26 mouse cellular contexts compared by ENCODE assay signal in genomic region chr3:111919117-111919516, GRCm38 (mm10).
"Had no signal": no experiment of that assay in that cellular context is flagged by ENCODE, and none has a peak within 500 bp of the region (broad histone marks: within the 10 kb centered on the region; RNA-seq: fewer than 3 reads in every experiment).

No protein-coding gene starts in this region.

- H3K36me3 ChIP-seq: heart, embryonic 13.5 days; heart, embryonic 15.5 days; hindbrain, embryonic 10.5 days; hindbrain, embryonic 12.5 days; intestine, embryonic 15.5 days; limb, embryonic 13.5 days; limb, embryonic 15.5 days; liver, embryonic 13.5 days; liver, embryonic 15.5 days had no signal

- H3K4me2 ChIP-seq: heart, embryonic 11.5 days; heart, embryonic 13.5 days; heart, embryonic 15.5 days; hindbrain, embryonic 12.5 days; hindbrain, embryonic 14.5 days; intestine, embryonic 15.5 days; limb, embryonic 13.5 days; limb, embryonic 15.5 days; liver, embryonic 11.5 days; liver, embryonic 13.5 days; liver, embryonic 15.5 days had no signal

- H3K4me3 ChIP-seq: heart, adult 2 months; heart, embryonic 13.5 days; heart, embryonic 15.5 days; hindbrain, embryonic 10.5 days; hindbrain, embryonic 12.5 days; intestine, embryonic 15.5 days; layer of hippocampus, adult 2 months; limb, embryonic 13.5 days; limb, embryonic 15.5 days; liver, embryonic 13.5 days; liver, embryonic 15.5 days had no signal

- H3K27me3 ChIP-seq: heart, embryonic 13.5 days; heart, embryonic 15.5 days; hindbrain, embryonic 12.5 days; intestine, embryonic 15.5 days; limb, embryonic 13.5 days; limb, embryonic 15.5 days; liver, embryonic 13.5 days; liver, embryonic 15.5 days had no signal

- H3K27ac ChIP-seq: heart, adult 2 months; heart, embryonic 13.5 days; heart, embryonic 15.5 days; hindbrain, embryonic 10.5 days; hindbrain, embryonic 12.5 days; hindbrain, embryonic 14.5 days; intestine, embryonic 15.5 days; layer of hippocampus, adult 2 months; limb, embryonic 13.5 days; limb, embryonic 15.5 days; liver, embryonic 13.5 days; liver, embryonic 15.5 days had no signal

- H3K4me1 ChIP-seq: heart, embryonic 13.5 days; heart, embryonic 15.5 days; hindbrain, embryonic 10.5 days; hindbrain, embryonic 12.5 days; intestine, embryonic 15.5 days; limb, embryonic 13.5 days; limb, embryonic 15.5 days; liver, embryonic 13.5 days; liver, embryonic 15.5 days had no signal

- H3K9ac ChIP-seq: heart, embryonic 13.5 days; heart, embryonic 15.5 days; hindbrain, embryonic 12.5 days; hindbrain, embryonic 14.5 days; intestine, embryonic 15.5 days; limb, embryonic 13.5 days; limb, embryonic 15.5 days; liver, embryonic 13.5 days; liver, embryonic 15.5 days had no signal

- H3K9me3 ChIP-seq: heart, embryonic 13.5 days; heart, embryonic 15.5 days; hindbrain, embryonic 12.5 days; intestine, embryonic 15.5 days; limb, embryonic 13.5 days; limb, embryonic 15.5 days; liver, embryonic 13.5 days; liver, embryonic 15.5 days had no signal

- DNase-seq: gastrocnemius, postnatal 10 days; gastrocnemius, postnatal 25 days; heart, adult 2 months; heart, postnatal 4 days; kidney, adult 18-20 months; kidney, adult 8-10 months; kidney, postnatal 10 days; kidney, postnatal 25 days; kidney, postnatal 4 days; left cerebral cortex, postnatal 4 days; liver, embryonic 13.5 days had no signal

- ATAC-seq: hindbrain, embryonic 16.5 days; inflammation-experienced regulatory T-cells, adult 6 months; intestine, embryonic 15.5 days; intestine, postnatal 0 days had no signal
